Mouse (Mus musculus) B cell, adult 67 days (primary cell): Measurements from ENCODE around the gene Zfp579. TPM values are rescaled to one million over a fixed set of nuclear protein-coding genes. Genes with fewer than 3 reads are reported as not detected.

Source experiments
- total RNA-seq, 2 experiments: library from RNA; stranded (reverse); gene quantifications; 4 replicates each; pipeline ENCODE4 v1.2.4; 2023

Zfp579 gene
- total RNA-seq = 10 to 100 TPM; 20.7 to 31.7 TPM

GRCm38 (mm10) chr7:4996003-4996895, at the start of gene Zfp579:
Gene Zfp579, minus strand, starts transcription at chr7:4996158.

GRCm38 (mm10) chr7:5038109-5038732, 42.3 kb upstream of the Zfp579 start, which contains the start of gene Zfp784:
Gene Zfp784, minus strand, starts transcription at chr7:5038446.

GRCm38 (mm10) chr7:5033818-5034217, 37.9 kb upstream of the Zfp579 start, which contains the start of gene 4632433K11Rik:
Gene 4632433K11Rik, plus strand, starts transcription at chr7:5034118.

GRCm38 (mm10) chr7:5020000-5020681, 24.2 kb upstream of the Zfp579 start, which contains the start of the genes Zfp865 and Ccdc106:
Gene Zfp865, plus strand, starts transcription at chr7:5020376.
Gene Ccdc106, plus strand, starts transcription at chr7:5020553.

GRCm38 (mm10) chr7:5015118-5016001, 19.4 kb upstream of the Zfp579 start, which contains the start of gene Gm44973:
Gene Gm44973, plus strand, starts transcription at chr7:5015496.

GRCm38 (mm10) chr7:5014251-5015117, 18.5 kb upstream of the Zfp579 start, which contains the start of the genes Zfp524 and Fiz1:
Gene Zfp524, plus strand, starts transcription at chr7:5014415.
Gene Fiz1, minus strand, starts transcription at chr7:5014697.

GRCm38 (mm10) chr7:4971068-4971467, 24.9 kb downstream of the Zfp579 start, which contains the start of gene Sbk3:
Gene Sbk3, minus strand, starts transcription at chr7:4971168.

GRCm38 (mm10) chr7:4964272-4964671, 31.7 kb downstream of the Zfp579 start, which contains the start of gene Sbk2:
Gene Sbk2, minus strand, starts transcription at chr7:4964406.

Other genes with a start within 250 kb of the Zfp579 start
- 1 to 10 TPM; 2.7 to 6.8 TPM for gene Cox6b2, start 243.1 kb downstream of the Zfp579 start, total RNA-seq
- gene Fam71e2, start 224.9 kb downstream of the Zfp579 start, total RNA-seq = not detected
- gene Il11, start 213.3 kb downstream of the Zfp579 start, total RNA-seq = not detected
- not detected for gene Tmem190, start 213.2 kb downstream of the Zfp579 start, total RNA-seq
- gene Tmem238, start 206.5 kb downstream of the Zfp579 start, total RNA-seq = 1 to 10 TPM; 2.2 to 3.2 TPM
- gene Rpl28, start 203.3 kb downstream of the Zfp579 start, total RNA-seq = 1,000 to 10,000 TPM; 1,616 to 1,738 TPM
- gene Ube2s, start 183.6 kb downstream of the Zfp579 start, total RNA-seq = 100 to 1,000 TPM; 115 to 155 TPM
- gene Shisa7, start 151.5 kb downstream of the Zfp579 start, total RNA-seq = 1 to 10 TPM; 1.5 to 2.2 TPM
- 10 to 100 TPM in 1 of 2 experiments, 1 to 10 TPM in 1; 8.1 to 13.1 TPM for gene Isoc2b, start 125.9 kb downstream of the Zfp579 start, total RNA-seq
- 10 to 100 TPM; 11.1 to 11.2 TPM for gene Isoc2a, start 119.0 kb downstream of the Zfp579 start, total RNA-seq
- gene Gm36210, start 89.6 kb downstream of the Zfp579 start, total RNA-seq = not detected
- gene Zfp628, start 80.9 kb downstream of the Zfp579 start, total RNA-seq = 10 to 100 TPM; 32.8 to 34.2 TPM
- 10 to 100 TPM in 1 of 2 experiments, 1 to 10 TPM in 1; 6.6 to 10.6 TPM for gene Nat14, start 74.1 kb downstream of the Zfp579 start, total RNA-seq
- gene Ssc5d, start 70.4 kb downstream of the Zfp579 start, total RNA-seq = under 1 TPM in 1 of 2 experiments, not detected in 1; 0.41 TPM
- gene Sbk2, start 31.8 kb downstream of the Zfp579 start, total RNA-seq = under 1 TPM; 0.33 to 0.87 TPM
- not detected for gene Sbk3, start 25.0 kb downstream of the Zfp579 start, total RNA-seq
- gene Zfp524, start 18.3 kb upstream of the Zfp579 start, total RNA-seq = 10 to 100 TPM; 10.5 to 12.3 TPM
- gene Fiz1, start 18.5 kb upstream of the Zfp579 start, total RNA-seq = 10 to 100 TPM; 54.8 to 57.0 TPM
- gene Gm44973, start 19.3 kb upstream of the Zfp579 start, total RNA-seq = not detected
- gene Zfp865, start 24.2 kb upstream of the Zfp579 start, total RNA-seq = 10 to 100 TPM; 47.6 to 56.7 TPM
- gene Ccdc106, start 24.4 kb upstream of the Zfp579 start, total RNA-seq = not detected
- not detected for gene 4632433K11Rik, start 38.0 kb upstream of the Zfp579 start, total RNA-seq
- gene Zfp784, start 42.3 kb upstream of the Zfp579 start, total RNA-seq = 1 to 10 TPM; 5.8 to 7.0 TPM
- 1 to 10 TPM; 4.0 to 4.5 TPM for gene Zfp580, start 55.4 kb upstream of the Zfp579 start, total RNA-seq
- gene U2af2, start 66.0 kb upstream of the Zfp579 start, total RNA-seq = 100 to 1,000 TPM; 521 to 558 TPM
- 100 to 1,000 TPM; 220 to 234 TPM for gene Epn1, start 84.1 kb upstream of the Zfp579 start, total RNA-seq
- not detected for gene Rfpl4, start 120.8 kb upstream of the Zfp579 start, total RNA-seq
- 1 to 10 TPM in 1 of 2 experiments, not detected in 1; 1.1 TPM for gene Rasl2-9, start 129.8 kb upstream of the Zfp579 start, total RNA-seq
- gene Vmn1r55, start 153.5 kb upstream of the Zfp579 start, total RNA-seq = not detected
- gene Vmn1r56, start 200.6 kb upstream of the Zfp579 start, total RNA-seq = not detected
- gene Vmn1r57, start 222.3 kb upstream of the Zfp579 start, total RNA-seq = not detected